Mouse (Mus musculus): Measurements from ENCODE around the gene Blvrb.

GRCm38 (mm10) chr7:27427387-27427786, 20.4 kb upstream of the Blvrb start:
- TF ChIP-seq EP300 (IDR thresholded peaks at IDR 0.05; ENCODE audit: low read depth) (no peak), CTCF (IDR thresholded peaks at IDR 0.05; ENCODE audit: low read depth) (no peak)
